Mouse (Mus musculus): ENCODE measurements around the gene Etv4.

DNA sequence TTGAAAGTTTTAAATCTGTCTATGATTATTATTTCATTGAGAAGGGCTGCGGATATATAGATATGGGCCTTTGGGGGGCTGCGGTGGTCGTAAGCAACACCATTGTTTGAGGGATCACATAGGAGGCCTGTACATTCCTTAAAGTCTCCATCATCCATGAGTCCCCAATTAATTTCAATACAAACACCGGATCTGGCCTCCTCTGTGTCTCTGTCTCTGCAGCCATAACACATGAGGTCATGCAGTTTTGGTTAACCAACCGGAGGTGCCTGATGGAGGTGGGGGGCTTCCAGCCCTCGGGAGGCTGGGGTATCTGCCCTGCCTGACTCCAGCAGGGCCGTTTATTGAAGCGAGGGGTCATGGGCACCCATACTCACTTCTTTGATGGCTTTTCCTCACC, 45.4 kb upstream of the Etv4 start:
- TF ChIP-seq POLR2A (IDR thresholded peaks at IDR 0.05; ENCODE audit: borderline replicate concordance, control insufficient read depth, low read depth, low read length) (no peak), CTCF (IDR thresholded peaks at IDR 0.05; ENCODE audit: control insufficient read depth, insufficient read depth, low read length) (no peak)

Data from bone marrow, adult 2 months (tissue).